Mouse (Mus musculus) lung, postnatal 25 days (tissue): Measurements from ENCODE around the gene Gm28048.

Experiments used
- DNase-seq: peaks from one replicate; pipeline ENCODE4 v3.0.0; 2022; ENCODE audit warnings: low spot score

The Gm28048 gene

DNA sequence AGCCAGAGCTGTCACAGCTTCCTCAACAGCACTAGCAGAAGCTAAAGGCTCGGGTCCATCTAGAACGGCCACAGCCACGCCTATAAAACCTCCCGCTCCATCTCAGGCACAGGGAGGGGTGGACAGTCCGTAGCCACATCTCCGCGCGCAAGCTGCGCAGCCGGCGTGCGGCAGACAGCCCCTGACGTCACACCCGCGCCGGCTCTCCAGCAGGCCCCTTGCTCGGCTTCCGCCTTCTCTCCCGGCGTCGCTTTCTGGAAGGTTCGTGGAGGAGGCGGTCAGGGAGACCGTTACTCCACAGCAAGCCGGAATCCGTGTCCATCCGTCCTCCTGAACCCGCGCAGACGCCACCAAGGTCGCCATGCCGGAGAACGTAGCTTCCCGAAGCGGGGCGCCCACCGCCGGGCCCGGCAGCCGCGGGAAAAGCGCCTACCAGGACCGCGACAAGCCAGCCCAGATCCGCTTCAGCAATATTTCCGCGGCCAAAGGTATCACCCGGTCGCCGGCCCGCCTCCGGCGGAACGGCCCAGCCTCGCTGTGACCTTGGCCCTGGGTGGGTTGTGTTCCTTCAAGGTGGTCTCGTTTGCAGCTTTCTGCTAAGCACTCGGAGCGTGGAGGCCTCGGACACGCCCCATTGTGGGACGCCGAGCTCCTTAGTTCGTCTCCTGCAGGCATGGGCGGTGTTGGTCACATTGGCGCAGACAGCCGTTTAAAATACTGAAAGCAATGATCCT lies 8.7 kb upstream of the Gm28048 start, which contains the start of gene Cct4:
Gene Cct4, plus strand, starts transcription at position 127 of the 734 bp plus-strand sequence.
- peak; percentile 94 for DNase-seq

DNA sequence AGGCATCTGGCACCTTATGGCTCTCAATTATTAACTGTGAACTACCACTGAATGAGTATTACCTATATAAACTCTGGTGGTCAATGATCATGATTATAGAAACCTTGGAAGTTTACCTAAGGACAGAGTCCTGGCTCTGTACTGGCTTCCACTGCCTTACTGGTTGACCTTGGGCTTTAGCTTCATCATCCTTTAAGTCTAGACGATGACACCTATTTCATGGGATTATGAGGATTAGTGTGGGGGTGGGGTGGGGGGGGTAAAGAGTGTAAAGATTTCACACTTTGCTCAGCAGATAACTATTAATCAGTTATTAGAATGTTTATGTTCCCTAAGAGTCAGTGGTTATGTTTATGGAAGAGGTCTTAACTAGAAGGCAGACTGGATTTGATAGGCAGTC lies 7.9 kb upstream of the Gm28048 start:
- DNase-seq = no peak

DNA sequence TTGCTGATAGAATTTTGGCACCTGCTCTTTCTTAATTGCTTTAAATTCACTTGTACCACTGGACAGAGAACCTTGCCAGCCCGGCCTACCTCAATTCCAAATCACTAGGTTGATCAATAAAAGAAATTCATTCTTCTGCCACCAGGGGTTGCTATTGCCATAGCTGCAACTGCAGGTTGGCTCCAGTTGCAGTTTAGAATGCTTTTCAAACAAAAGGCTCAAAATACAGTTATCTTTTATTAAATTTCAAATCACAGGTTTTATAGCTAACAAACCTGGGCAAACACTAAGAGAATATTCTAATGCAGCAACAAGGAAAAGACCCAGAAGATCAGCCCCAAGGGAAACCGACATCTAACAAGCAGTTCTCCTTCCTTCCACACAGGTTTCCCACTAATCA lies 5.5 kb upstream of the Gm28048 start:
- peak; percentile 77 for DNase-seq

DNA sequence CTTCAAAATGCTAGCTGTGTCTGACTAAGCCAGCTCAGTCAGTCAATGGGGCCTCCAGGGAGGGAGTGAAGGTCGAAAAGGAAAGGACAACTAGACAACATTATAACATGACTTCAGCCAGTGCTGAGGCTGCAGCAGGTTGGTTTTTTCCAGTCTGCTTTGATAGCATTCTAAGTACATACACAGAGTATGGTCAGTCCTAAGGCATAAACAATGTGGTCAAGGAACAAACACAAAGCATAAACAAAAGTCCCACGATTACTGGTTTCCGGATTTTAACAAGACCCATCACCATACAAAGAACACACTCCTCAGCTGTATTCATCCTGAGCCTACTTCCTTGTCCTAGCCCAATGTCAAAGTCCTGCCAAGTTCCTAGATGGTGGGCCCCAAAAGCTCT lies 3.6 kb upstream of the Gm28048 start:
- no peak for DNase-seq

DNA sequence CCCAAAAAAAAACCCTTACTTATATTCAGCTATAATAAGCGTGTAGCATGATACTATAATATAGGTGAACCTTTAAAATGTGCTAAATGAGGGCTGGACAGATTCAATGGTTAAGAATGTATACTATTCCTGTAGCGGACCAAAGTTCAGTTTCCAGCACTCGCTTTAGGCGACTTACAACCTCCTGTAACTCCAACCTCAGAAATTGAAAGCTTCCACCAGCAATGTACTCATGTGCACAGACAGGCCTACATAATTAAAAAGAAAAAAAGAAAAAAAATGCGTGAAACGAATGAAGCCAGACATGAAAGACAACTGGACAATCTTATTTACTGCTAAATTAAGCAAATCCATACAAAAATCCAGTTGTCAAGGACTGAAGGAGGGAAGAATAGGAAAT lies 956 bp upstream of the Gm28048 start:
- no peak for DNase-seq

DNA sequence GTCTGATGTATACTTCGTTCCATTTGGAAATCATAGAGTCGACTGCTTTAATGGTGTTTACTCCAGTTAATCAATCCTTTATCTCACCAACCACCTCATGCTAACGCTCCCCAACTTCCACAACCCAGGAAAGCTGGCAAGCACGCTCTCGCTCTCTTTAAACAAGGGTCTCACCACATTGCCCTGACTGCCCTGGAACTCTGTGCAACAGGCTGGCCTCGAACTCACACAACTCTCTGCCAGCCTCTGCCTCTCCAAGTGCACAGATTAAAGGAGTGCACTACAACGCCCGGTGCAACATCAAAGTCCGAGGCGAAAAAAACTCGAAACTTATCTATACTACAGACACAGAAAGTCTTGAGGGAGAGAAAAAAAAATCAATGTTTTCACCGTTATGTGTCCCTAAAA lies 343 bp downstream of the Gm28048 start:
- no peak for DNase-seq

DNA sequence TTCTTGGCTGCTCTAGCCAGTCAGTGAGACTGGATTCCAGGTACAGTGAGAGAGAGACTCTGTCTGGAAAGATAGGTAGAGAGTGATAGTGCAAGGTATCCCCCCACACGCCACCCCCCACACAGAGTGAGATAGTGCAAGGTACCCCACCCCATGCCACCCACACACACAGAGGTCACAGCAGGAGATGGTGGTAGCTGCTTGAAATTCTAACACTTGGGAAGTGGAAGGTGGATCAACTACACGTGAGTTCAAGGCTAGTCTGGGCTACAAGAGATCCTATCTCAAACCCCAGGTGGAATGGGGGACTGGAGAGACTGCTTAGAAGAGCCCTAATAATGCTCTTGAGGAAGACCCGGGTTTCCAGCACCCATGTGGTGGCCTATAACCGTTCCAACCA lies 849 bp downstream of the Gm28048 start:
- DNase-seq = no peak

DNA sequence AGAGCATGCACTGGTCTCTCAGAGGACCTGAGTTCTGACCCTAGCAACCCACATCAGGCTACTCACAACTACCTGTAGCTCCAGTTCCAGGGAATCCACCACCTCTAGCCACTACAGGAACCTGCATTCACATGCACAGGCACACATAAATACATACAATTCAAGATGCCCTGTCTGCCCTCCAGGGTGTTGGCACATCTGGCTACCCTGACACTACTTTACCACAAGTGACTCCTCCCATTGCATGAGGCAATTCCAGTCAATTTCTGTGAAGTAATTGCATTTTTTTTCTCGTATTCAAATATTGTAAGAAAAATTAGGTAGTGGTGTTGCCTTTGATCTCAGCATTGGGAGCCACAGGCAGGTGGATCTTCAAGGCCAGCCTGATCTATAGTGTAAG lies 2.7 kb downstream of the Gm28048 start:
- no peak for DNase-seq

DNA sequence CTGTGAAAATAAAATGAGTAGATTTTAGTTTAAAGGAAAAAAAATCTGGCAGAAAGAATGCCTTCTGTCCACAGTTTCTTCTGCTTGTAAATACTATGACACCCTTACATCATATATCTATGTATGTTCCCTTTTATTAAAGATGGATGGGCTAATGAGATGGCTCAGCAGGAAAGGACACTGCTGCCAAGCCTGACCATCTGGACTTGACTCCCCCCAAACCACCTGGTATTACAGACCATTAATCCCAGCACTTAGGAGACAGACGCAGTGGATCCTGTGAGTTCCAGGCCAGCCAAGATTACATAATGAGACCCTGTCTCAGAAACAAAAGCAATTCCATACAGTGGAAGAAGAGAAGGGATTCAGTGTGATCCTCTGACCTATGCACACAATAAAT lies 3.2 kb downstream of the Gm28048 start:
- no peak for DNase-seq

DNA sequence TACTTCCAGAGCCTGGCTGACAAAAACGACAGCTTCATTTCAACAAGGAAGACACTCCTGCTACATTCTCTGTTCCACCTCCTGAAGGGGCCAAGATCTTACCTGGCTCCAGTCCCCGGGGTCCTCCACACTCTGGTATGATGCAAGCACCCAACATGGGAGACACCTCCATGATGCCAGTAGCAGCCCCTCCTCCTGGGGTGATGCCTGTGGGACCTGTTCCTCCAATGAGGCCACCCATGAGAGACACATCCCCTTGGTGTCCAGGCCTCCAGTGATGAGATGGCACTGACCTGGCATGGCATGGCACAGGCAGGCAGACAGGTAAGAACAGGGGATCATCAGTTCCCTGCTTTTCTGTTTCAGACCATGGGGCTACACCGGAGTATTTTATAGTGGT lies 3.7 kb downstream of the Gm28048 start:
- DNase-seq = no peak

DNA sequence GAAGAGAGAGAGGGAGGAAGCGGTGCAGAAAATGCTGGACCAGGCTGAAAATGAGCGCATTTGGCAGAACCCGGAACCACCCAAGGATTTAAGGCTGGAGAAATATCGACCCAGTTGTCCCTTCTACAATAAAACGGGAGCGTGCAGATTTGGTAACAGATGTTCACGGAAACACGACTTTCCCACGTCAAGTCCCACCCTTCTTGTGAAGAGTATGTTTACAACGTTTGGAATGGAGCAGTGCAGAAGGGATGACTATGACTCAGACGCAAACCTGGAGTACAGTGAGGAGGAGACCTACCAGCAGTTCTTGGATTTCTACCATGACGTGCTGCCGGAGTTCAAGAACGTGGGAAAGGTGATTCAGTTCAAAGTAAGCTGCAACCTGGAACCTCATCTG lies 8.3 kb downstream of the Gm28048 start:
- DNase-seq = no peak

DNA sequence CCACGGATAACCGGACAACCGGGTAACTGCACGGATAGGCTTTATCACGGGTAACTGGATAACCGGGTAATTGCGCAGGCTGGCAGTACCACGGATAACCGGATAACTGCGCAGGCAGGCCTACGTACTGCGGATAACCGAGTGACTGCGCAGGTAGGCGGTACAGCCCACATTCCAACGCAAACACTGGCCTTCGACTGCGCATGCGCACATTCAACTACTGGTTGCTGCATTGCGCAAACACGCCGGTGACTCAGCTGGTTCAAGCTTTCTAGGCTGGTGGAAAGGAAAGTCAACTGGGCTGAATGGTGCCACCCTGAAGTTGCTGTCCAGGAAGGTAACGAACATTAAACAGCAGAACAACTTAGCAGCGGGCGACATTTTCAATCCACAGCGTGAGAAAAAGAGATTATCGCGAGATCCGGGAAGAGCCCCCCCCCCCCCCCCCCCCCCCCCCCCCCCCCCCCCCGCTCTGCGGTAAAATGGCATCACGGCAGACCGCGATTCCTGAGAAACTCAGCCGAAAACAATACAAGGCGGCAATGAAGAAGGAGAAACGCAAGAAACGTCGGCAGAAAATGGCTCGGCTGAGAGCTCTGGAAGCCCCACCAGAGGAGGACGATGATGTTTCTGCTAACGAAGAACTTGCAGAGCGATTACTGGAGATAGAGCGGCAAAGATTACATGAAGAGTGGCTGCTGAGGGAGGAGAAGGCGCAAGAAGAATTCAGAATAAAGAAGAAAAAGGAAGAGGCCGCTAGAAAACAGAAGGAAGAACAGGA lies 9.0 kb downstream of the Gm28048 start:
- peak; percentile 88 for DNase-seq

DNA sequence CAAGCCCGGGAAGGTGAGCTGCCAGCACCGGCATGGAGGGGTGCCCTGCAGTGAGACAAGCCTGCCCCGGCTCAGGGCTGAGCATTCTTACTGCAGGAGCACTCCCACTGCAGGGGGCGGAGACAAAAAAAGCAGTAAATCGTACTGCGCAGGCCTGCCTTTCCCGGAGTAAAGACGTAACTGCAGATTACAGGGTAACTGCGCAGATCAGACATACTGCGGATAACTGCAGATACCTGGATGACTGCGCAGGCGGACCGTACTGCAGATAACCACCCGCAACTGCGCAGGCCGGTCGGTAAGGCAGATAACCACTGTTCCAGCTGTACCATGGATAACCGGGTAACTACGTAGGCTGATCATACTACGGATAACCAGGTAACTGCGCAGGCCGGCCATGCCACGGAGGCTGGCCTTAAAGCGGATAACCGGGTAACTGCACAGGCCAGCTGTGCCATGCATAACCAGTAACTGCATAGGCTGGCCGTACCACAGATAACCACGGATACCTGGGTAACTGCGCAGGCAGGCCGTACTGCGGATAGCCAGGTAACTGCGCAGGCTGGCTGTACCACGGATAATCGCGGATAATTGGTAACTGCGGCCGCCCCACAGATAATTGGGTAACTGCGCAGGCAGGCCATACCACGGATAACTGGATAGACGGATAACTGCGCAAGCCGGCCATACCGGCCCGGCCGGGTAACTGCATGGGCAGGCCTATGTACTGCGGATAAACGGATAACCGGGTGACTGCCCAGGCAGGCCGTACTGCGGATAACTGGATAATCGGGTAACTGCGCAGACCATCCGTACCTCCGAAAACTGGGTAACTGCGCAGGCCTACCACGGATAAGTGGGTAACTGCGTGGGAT lies 9.8 kb downstream of the Gm28048 start, which contains the start of gene Zrsr1:
Gene Zrsr1, plus strand, starts transcription at position 171 of the 875 bp plus-strand sequence.
- DNase-seq = peak; percentile 82

DNA sequence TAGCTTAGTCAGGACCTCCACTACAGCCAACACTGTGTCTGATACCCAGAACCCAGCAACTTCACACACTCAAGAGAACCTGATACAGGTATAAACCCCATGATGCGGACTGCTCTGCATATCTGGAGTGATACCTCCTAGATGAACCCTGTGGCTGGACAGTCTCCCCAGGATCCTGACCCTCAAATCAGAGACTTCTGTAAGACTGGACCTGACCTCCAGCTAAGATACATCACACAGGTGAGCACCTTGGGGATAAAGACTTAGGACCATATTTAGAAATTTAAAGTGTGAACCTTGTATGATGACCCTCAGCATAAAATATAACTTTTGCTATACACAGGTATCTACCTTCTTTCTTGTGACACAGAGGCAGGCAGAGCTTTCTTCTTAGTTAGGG lies 11.3 kb downstream of the Gm28048 start:
- DNase-seq = no peak

DNA sequence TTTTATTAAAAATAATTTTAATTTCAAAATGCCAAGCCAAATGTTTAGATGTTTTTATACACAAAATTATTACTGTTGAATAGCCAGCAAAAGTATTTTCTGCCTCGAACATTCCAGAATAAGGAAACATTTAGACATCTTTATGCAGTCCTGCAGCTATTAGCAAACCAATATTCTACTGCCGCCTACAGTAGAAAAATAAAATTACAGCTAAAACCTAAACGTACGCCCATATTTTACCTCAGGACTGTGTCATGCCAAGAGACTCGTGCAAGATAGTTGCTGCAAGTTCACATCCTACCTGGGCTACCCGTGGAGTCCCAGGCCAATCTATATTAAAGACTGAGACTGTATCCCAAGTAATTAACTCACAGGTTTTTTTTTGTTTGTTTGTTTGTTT lies 12.4 kb downstream of the Gm28048 start:
- DNase-seq = peak; percentile 58

DNA sequence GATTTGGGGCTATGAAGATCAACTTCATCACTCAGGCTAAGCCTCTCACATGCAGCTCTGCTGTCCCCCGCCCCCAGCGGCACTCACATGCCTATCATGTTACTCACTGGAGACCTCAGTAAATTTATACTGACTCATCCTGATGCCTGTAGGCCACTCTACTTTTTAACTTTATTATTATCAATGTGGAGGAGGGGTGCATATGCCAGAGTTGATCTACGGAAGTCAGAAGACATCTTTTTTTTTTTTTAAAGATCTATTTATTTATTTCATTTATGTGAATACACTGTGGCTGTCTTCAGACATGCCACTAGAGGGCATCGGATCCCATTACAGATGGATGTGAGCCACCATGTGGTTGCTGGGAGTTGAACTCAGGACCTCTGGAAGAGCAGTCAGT lies 16.4 kb downstream of the Gm28048 start:
- DNase-seq = no peak

DNA sequence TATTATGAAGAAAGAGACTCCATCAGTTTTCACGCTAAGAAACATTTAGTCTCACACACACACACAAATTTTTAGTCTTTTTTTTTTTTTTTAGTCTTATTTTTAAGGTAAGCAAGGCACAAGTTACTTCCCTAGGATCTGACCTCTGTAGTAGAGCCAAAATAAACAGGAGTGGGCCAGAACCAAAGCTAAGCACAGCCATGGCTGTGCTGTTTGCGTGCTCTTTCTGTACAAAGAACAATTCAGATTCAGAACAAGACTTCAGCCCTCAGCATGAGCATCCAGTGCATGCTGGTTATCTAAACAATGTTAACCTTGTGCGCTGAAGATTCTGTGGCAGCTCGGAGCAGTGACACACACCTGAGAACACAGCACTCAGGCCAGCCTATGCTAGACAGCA lies 17.5 kb downstream of the Gm28048 start:
- DNase-seq = no peak

DNA sequence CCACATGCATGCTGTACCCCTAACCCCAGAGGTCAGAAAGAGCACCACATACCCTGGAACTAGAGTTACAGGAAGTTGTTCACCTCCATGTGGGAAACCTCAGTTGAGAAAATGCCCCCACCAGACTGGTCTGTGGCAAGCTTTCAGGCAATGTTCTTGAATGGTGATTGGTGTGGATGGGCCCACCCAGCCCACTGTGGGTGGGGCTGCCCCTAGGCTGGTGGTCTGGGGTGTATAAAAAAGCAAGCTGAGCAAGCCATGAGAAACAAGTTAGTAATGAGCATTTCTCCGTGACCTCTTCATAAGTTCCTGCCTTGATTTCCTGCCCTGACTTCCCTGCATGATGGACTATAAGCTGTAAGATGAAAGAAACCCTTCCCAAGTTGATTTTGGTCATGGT lies 19.8 kb downstream of the Gm28048 start:
- DNase-seq = no peak

DNA sequence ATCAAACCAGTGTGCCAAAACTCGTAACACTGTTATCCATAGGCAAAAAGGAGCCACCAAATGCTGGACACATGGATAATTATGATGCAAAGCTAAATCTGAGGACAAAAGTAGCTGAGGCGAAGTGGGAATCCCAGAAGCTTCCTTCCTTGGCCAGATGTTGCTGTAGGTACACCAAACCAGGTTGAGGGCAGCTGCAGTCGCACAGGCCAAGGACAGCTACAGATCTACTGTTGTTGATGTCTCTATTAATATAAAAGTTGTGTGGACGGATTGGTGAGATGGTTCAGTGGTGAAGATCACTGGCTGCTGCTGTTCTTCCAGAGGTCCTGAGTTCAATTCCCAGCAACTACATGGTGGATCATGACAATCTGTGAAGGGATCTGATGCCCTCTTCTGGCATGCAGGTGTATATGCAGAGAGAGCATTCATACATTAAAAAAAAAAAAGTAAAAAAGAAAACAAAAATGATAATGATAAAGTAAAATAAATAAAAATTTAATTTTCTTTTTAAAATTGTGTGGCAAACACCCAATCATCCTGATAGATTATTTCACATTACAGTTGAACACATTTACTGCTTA lies 24.0 kb downstream of the Gm28048 start:
- DNase-seq = no peak

DNA sequence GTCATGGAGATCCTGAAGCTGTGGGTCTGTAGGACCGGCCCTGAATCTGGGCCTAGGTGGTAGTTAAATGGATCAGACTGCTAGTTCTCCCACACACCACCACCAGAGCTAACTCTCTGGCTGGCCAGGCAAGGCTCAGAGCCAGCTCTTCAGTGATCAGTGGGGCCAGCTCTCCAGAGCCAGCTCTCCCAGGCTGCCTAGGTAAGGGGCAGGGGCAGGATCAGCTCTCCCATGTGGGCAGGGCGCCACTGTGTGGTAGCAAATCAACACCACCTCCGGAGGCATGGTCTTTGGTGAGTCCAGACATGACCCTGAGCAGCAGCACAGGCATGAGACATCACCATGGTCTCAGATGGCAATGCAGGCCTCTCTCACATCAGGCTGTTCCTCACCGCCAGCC lies 25.1 kb downstream of the Gm28048 start:
- DNase-seq = peak; percentile 75

DNA sequence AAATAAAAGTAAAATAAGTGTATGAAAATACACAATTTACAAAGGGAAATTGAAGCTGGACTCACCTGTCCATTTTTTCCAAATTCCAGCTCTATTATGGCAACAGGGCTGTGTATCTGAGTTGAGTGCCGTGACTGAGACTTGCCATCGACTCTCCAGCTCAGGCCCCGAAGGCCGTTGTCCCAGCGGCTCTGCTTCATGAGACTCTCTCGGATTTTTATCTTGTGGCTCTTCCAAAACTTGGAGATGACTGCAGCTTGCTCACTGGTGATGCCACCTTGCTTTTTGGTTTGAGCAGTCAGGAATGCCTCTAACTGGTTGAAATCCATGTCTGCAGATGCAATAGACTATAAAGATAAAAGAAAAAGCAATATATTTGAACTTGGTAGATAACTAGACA lies 25.5 kb downstream of the Gm28048 start:
- no peak for DNase-seq

DNA sequence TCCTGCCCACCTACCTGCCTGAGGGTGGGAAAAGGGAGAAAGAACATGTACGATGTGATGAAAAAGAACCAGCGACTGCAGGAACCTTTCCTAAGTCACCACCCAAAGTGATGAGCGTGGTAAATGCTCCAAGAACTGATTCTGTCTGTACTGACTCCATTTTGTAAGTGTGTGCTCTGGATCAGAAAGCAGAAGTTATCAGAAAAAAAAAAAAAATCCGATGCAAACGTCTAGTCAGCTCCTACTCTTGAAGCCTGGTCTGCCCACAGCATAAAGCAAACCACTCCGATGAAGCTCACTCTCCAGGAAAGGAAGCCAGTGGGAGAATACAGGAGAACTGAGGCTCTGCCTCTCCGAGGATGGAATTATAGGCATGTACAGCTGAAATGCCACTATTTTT lies 29.2 kb downstream of the Gm28048 start:
- no peak for DNase-seq
